Mouse (Mus musculus) heart, embryonic 13.5 days (tissue): ENCODE data around the gene Slit3. TPM values are rescaled to one million over a fixed set of nuclear protein-coding genes. Genes with fewer than 3 reads are reported as not detected.

ENCODE experiments used
- ATAC-seq: fragments of 200-750 bp; cut with Nextera tagmentation; 2 replicates; pipeline ENCODE4 v1.8.0; 2017; ENCODE audit warnings: moderate TSS enrichment; ENCODE audit not compliant: insufficient number of reproducible peaks, low FRiP score, low TSS enrichment; ENCODE audit errors: extremely low read depth
- H3K27ac ChIP-seq: fragments of 300-500 bp; sonication (generic); replicated peaks from 2 replicates; pipeline ENCODE4 v1.5.1; 2015; ENCODE audit warnings: moderate library complexity, mild to moderate bottlenecking, inconsistent platforms
- H3K27me3 ChIP-seq: fragments of 300-500 bp; sonication (generic); replicated peaks from 2 replicates; pipeline ENCODE4 v1.6.1; 2015; ENCODE audit warnings: mild to moderate bottlenecking, inconsistent platforms
- H3K36me3 ChIP-seq: fragments of 300-500 bp; sonication (generic); 2 replicates; pipeline ENCODE4 v1.6.1; 2015; ENCODE audit warnings: mild to moderate bottlenecking, inconsistent platforms
- H3K4me1 ChIP-seq: fragments of 300-500 bp; sonication (generic); 2 replicates; pipeline ENCODE4 v1.6.1; 2015; ENCODE audit warnings: inconsistent platforms
- H3K4me2 ChIP-seq: fragments of 300-500 bp; sonication (generic); 2 replicates; pipeline ENCODE4 v1.6.1; 2015; ENCODE audit warnings: inconsistent platforms, mild to moderate bottlenecking, moderate library complexity
- H3K4me3 ChIP-seq: fragments of 300-500 bp; sonication (generic); 2 replicates; pipeline ENCODE4 v1.5.1; 2015; ENCODE audit warnings: moderate library complexity, mild to moderate bottlenecking, inconsistent platforms
- H3K9ac ChIP-seq: fragments of 300-500 bp; sonication (generic); 2 replicates; pipeline ENCODE4 v1.6.1; 2015; ENCODE audit warnings: inconsistent platforms, mild to moderate bottlenecking, moderate library complexity
- H3K9me3 ChIP-seq: fragments of 300-500 bp; sonication (generic); 2 replicates; pipeline ENCODE4 v1.6.1; 2016; ENCODE audit warnings: inconsistent platforms
- WGBS: fragments of 180-500 bp; shearing (Covaris S2); methylation state at CpG from one replicate; pipeline ENCODE4 v1.1.7; 2015; ENCODE audit warnings: mixed read lengths; 5-methylcytosine and 5-hydroxymethylcytosine counted together
- microRNA counts: library from miRNA; unstranded; fragments of <30 nt; microRNA quantifications from one replicate; lab custom pipeline; 2016
- microRNA-seq: library from miRNA; unstranded; fragments of <30 nt; microRNA quantifications from one replicate; pipeline ENCODE4, GENCODE M21; 2016
- polyA plus RNA-seq: library from polyadenylated mRNA; unstranded; fragments of >200 nt; fragmentation: Nextera tagmentation; extraction: Ambion mirVana; gene quantifications from 2 replicates; pipeline ENCODE4 v1.2.1, GENCODE M21; 2015

Slit3 gene
- polyA plus RNA-seq, 1 experiment from 2014 or later = 12.5 TPM

DNA sequence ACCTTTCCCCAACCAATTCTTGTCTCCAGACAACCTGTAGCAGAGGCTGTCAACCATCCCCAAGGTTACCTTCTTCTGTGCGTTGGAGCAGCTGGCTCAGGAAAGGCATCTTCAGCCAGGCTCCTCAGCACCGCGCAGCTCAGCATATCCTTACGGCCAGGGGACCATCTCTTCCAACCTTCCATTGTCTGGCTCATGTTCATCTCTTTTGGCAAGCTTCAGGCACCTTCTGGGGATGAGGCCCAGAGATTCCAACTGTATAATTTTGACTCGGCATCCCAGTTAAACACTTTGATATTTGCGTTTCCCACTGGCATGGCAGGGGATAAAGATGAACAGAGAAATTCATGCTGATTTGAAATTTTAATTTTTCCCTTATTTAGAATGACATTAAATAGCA is 622.6 kb downstream of the Slit3 start:
- peaks cover 9% of the 10 kb centered on the region; the same call in 1 of the 2 replicates for H3K9me3 ChIP-seq
- H3K36me3 ChIP-seq = no peaks in the 10 kb centered on the region
- ATAC-seq = no peak
- no peaks in the 10 kb centered on the region for H3K27me3 ChIP-seq
- no peak overlapping the region for H3K4me2 ChIP-seq
- H3K9ac ChIP-seq = no peak overlapping the region
- H3K4me3 ChIP-seq = no peak overlapping the region
- H3K4me1 ChIP-seq = no peaks in the 10 kb centered on the region
- WGBS = 78% methylated on average over 6 of the region's 6 CpGs
- H3K27ac ChIP-seq = no peak overlapping the region

DNA sequence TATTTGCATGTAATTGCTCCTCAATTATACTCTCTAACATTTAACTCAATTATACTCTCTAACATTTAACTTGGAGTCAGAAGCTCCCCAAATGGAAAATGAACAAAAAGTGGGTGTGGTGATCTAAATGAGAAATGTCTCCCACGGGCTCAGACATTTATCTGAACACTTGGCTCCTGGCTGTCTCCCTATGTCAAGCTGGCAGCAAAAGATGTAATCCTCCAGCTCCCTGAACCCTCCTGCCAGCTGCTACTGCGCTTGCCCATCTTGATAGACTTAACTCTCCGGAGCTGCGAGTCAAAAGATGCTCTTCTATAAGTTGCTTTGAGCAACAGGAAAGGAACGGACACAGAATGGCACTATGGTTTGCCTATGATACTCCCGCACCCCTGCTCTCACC is 623.5 kb downstream of the Slit3 start:
- no peak for ATAC-seq
- Histone ChIP-seq H3K27me3 (no peaks in the 10 kb centered on the region), H3K4me1 (no peaks in the 10 kb centered on the region), H3K4me2 (no peak overlapping the region), H3K9ac (no peak overlapping the region), H3K27ac (no peak overlapping the region), H3K4me3 (no peak overlapping the region), H3K9me3 (peaks cover 9% of the 10 kb centered on the region; the same call in 1 of the 2 replicates), H3K36me3 (no peaks in the 10 kb centered on the region)
- WGBS = 72% methylated on average over 6 of the region's 6 CpGs

GRCm38 (mm10) chr11:35750578-35750977 is 629.6 kb downstream of the Slit3 start:
- Histone ChIP-seq H3K36me3 (no peaks in the 10 kb centered on the region), H3K9me3 (no peaks in the 10 kb centered on the region), H3K27me3 (no peaks in the 10 kb centered on the region), H3K4me1 (peaks cover 5% of the 10 kb centered on the region; the same call in 1 of the 2 replicates), H3K4me3 (no peak overlapping the region), H3K4me2 (no peak overlapping the region), H3K27ac (no peak overlapping the region), H3K9ac (no peak overlapping the region)
- no peak for ATAC-seq
- 72% methylated on average over 8 of the region's 8 CpGs for WGBS

- H3K27ac ChIP-seq = no peak overlapping the region
- ATAC-seq = no peak
- no peak overlapping the region for H3K4me2 ChIP-seq
- H3K36me3 ChIP-seq = no peaks in the 10 kb centered on the region
- peaks cover 5% of the 10 kb centered on the region; the same call in 1 of the 2 replicates for H3K4me1 ChIP-seq
- no peaks in the 10 kb centered on the region for H3K27me3 ChIP-seq
- 88% methylated on average over 4 of the region's 4 CpGs for WGBS
- H3K4me3 ChIP-seq = no peak overlapping the region
- H3K9me3 ChIP-seq = no peaks in the 10 kb centered on the region
- H3K9ac ChIP-seq = no peak overlapping the region
Measured at GRCm38 (mm10) chr11:35754906-35755418, 633.9 kb downstream of the Slit3 start.

DNA sequence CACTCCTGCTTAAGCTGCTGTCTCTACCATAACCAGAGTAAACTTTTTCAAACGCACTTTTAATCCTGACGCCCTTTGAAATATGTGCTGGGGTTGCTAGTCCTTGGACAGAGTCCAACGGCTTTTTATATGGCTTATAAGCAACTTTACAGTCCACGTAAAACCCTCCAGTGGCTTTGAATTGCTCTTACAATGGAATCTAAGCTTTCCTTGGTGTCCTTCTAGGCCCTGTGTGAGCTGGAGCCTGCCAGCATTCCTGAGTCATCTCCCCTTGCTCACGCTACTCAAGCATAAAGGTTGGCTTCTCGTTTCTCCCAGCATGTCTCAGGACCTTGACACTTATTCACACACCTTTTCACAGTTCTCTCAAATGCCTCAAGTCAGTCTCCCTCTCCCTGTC is 634.5 kb downstream of the Slit3 start:
- no peaks in the 10 kb centered on the region for H3K36me3 ChIP-seq
- 52% methylated on average over 6 of the region's 6 CpGs for WGBS
- no peak for ATAC-seq

DNA sequence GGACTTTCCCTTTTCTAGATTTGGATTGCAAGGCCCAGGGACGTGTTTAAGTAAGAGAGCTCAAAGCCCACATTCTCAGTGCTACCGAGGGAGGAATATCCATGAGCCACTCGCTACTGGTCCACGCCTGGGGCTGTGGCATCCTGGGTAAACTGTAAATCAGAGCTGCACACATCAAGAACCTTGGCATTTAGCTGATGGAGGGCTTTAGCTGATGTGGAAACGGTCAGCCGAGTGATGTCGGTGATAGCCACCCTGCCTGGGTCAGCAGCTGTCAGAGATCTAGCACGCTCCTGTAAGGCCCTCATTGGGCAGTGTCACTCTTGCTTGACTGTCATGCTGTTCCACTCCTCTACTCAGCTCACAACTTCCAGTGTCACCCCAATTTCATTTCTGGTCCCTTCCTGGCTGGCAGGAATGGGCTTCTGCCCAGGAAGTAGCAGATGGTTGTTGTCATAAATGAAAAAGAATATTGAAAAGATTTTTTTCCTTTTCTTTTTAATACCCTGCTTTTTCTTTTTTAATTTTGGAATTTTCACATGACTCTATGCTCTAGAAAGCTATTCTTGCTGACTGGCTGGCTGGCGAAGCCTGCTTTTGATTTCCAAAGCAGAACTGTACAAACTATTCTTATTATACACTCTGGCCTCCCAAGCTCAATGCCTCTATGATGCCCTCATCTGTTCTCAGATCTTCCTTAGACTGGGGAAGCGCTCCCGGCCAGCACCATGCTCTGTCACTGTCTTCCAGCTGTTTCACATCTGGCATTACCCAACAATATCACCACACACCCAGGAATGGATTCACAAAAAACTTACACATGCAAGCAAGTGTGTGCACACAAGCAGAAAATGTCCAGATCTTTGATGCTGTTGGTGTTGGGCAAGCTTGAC is 635.6 kb downstream of the Slit3 start:
- no peak overlapping the region for H3K27ac ChIP-seq

More for the DNA sequence above, 634.5 kb downstream of the Slit3 start:
- Histone ChIP-seq H3K9me3 (no peaks in the 10 kb centered on the region), H3K27me3 (no peaks in the 10 kb centered on the region), H3K4me1 (peaks cover 2% of the 10 kb centered on the region; the same call in 1 of the 2 replicates), H3K27ac (no peak overlapping the region), H3K4me3 (no peak overlapping the region), H3K4me2 (no peak overlapping the region), H3K9ac (no peak overlapping the region)

More for the DNA sequence above, 635.6 kb downstream of the Slit3 start:
- 75% methylated on average over 11 of the region's 11 CpGs for WGBS
- Histone ChIP-seq H3K27me3 (no peaks in the 10 kb centered on the region), H3K4me2 (no peak overlapping the region), H3K4me3 (no peak overlapping the region), H3K36me3 (no peaks in the 10 kb centered on the region), H3K9ac (no peak overlapping the region), H3K4me1 (no peaks in the 10 kb centered on the region), H3K9me3 (no peaks in the 10 kb centered on the region)
- no peak for ATAC-seq

MicroRNAs within 50 kb of the gene (microRNA counts, 519-probe panel; counts per million panel counts)
- 5,774 counts per million, percentile 91 among the panel's probes with 10 or more counts for microRNA mmu-miR-218 (lab: Ali Mortazavi, UCI)

Small RNA genes within 50 kb of the gene (microRNA-seq; reads per million reads assigned to microRNA genes)
- 36.9 reads per million, percentile 40 among the genes with 10 or more reads in this experiment for gene Mir218-2
